Mouse (Mus musculus) heart, adult 2 months (tissue): Measurements from ENCODE around the gene Rpl4. TPM values are rescaled to one million over a fixed set of nuclear protein-coding genes. Genes with fewer than 3 reads are reported as not detected.
"Not testable (repeated sequence)": the region's sequence is repeated elsewhere in the genome, so short reads cannot be mapped to it uniquely, and the experiment has no call there.

Experiments
- DNase-seq, 2 experiments: peaks; one replicate each; pipeline ENCODE4 v3.0.0; 2021
- H3K27ac ChIP-seq: fragments of 200-600 bp; 2 replicates; pipeline ENCODE4 v1.8.1; 2022
- H3K27me3 ChIP-seq: fragments of 200-500 bp; 2 replicates; pipeline ENCODE4 v1.6.1; 2012; ENCODE audit warnings: mild to moderate bottlenecking, low read length, inconsistent platforms, mixed read lengths; ENCODE audit not compliant: control insufficient read depth, insufficient read depth
- H3K36me3 ChIP-seq: fragments of 200-500 bp; 2 replicates; pipeline ENCODE4 v1.6.1; 2012; ENCODE audit warnings: low read length, inconsistent platforms; ENCODE audit not compliant: control insufficient read depth, insufficient read depth
- H3K4me1 ChIP-seq: fragments of 200-500 bp; 2 replicates; pipeline ENCODE4 v1.6.1; 2011; ENCODE audit warnings: low read length; ENCODE audit not compliant: control insufficient read depth, insufficient read depth
- H3K4me3 ChIP-seq: fragments of 200-600 bp; 2 replicates; pipeline ENCODE4 v1.8.1; 2022
- H3K79me2 ChIP-seq: fragments of 200-500 bp; replicated peaks from 2 replicates; pipeline ENCODE4 v1.6.1; 2012; ENCODE audit warnings: mild to moderate bottlenecking, inconsistent platforms, low read length, moderate library complexity, mixed read lengths; ENCODE audit not compliant: control insufficient read depth, insufficient read depth
- H3K9ac ChIP-seq: fragments of 200-500 bp; 2 replicates; pipeline ENCODE4 v1.6.1; 2012; ENCODE audit warnings: low read depth, mild to moderate bottlenecking, control low read depth, inconsistent platforms, low read length, mixed read lengths
- CTCF ChIP-seq: fragments of 200-600 bp; IDR thresholded peaks from 2 replicates; pipeline ENCODE4 v1.8.1; 2022; ENCODE audit warnings: antibody characterized with exemption, mild to moderate bottlenecking, moderate library complexity
- EP300 ChIP-seq: fragments of 200-500 bp; IDR thresholded peaks from 2 replicates; pipeline ENCODE4 v1.6.1; 2011; ENCODE audit warnings: low read depth, low read length, control low read depth; ENCODE audit not compliant: insufficient read depth
- POLR2A ChIP-seq: fragments of 200-500 bp; IDR thresholded peaks from 2 replicates; pipeline ENCODE4 v1.6.1; 2011; ENCODE audit warnings: mild to moderate bottlenecking, low read depth, low read length, control low read depth; ENCODE audit not compliant: insufficient read depth
- WGBS: fragments of 180-500 bp; shearing (Covaris S2); methylation state at CpG from one replicate; pipeline ENCODE4 v1.1.7; 2018; 5-methylcytosine and 5-hydroxymethylcytosine counted together
- intact Hi-C: fragments of 180-260 bp; cut with DNase I; formaldehyde crosslinking; loops from one replicate; pipeline ENCODE4 v1.15.1; 2025
- polyA plus RNA-seq: library from polyadenylated mRNA; depleted of rRNA; stranded (reverse); fragments of >200 nt; gene quantifications from 2 replicates; pipeline ENCODE4 v1.2.3, GENCODE M21; 2012
- total RNA-seq, 2 experiments: library from RNA; stranded (reverse); gene quantifications; 2 replicates each; pipeline ENCODE4 v1.2.3; 2021

Rpl4 gene
- total and polyA plus RNA-seq, 3 experiments: 261 to 501 (median 436) TPM

- no peak overlapping the region for H3K9ac ChIP-seq
- H3K36me3 ChIP-seq: peaks cover 13% of the 10 kb centered on the region
- intact Hi-C loops: no loop called here
- H3K4me3 ChIP-seq: peak overlapping the region; percentile 91
- H3K4me1 ChIP-seq: peaks cover 4% of the 10 kb centered on the region
- TF ChIP-seq EP300 (no peak), POLR2A (no peak), CTCF (no peak)
- H3K27me3 ChIP-seq: no peaks in the 10 kb centered on the region
- no peaks in the 10 kb centered on the region; the same call in 1 of the 2 replicates for H3K79me2 ChIP-seq
- no peak for DNase-seq
- no peak overlapping the region for H3K27ac ChIP-seq
Observed at GRCm38 (mm10) chr9:64174341-64174740, 1.2 kb downstream of the Rpl4 start.

- H3K4me1 ChIP-seq: peaks cover 4% of the 10 kb centered on the region
- no peak overlapping the region for H3K27ac ChIP-seq
- H3K79me2 ChIP-seq: no peaks in the 10 kb centered on the region; the same call in 1 of the 2 replicates
- H3K9ac ChIP-seq: no peak overlapping the region
- no peak overlapping the region for H3K4me3 ChIP-seq
- 33% methylated on average over 8 of the region's 8 CpGs for WGBS
- intact Hi-C loops: no loop called here
- DNase-seq: no peak
- no peak for TF ChIP-seq POLR2A
- no peak for TF ChIP-seq EP300
- no peak for TF ChIP-seq CTCF
- peaks cover 13% of the 10 kb centered on the region for H3K36me3 ChIP-seq
- no peaks in the 10 kb centered on the region for H3K27me3 ChIP-seq
Observed at GRCm38 (mm10) chr9:64174766-64175165, 1.6 kb downstream of the Rpl4 start.

GRCm38 (mm10) chr9:64175378-64175777 lies 2.2 kb downstream of the Rpl4 start:
- H3K27ac ChIP-seq: no peak overlapping the region
- no peaks in the 10 kb centered on the region; the same call in 1 of the 2 replicates for H3K79me2 ChIP-seq
- WGBS: 84% methylated on average over 11 of the region's 11 CpGs
- TF ChIP-seq EP300: no peak
- no peak for TF ChIP-seq POLR2A
- no peak for TF ChIP-seq CTCF
- no peak overlapping the region for H3K4me3 ChIP-seq
- H3K27me3 ChIP-seq: no peaks in the 10 kb centered on the region
- no peak for DNase-seq
- intact Hi-C loops: no loop called here
- H3K36me3 ChIP-seq: peaks cover 17% of the 10 kb centered on the region
- H3K9ac ChIP-seq: no peak overlapping the region
- H3K4me1 ChIP-seq: peaks cover 6% of the 10 kb centered on the region

- peaks cover 4% of the 10 kb centered on the region for H3K4me1 ChIP-seq
- peak overlapping the region; percentile 84 for H3K4me3 ChIP-seq
- no peaks in the 10 kb centered on the region for H3K27me3 ChIP-seq
- H3K36me3 ChIP-seq: peaks cover 17% of the 10 kb centered on the region
- peak overlapping the region; percentile 59 for H3K9ac ChIP-seq
- 30% methylated on average over 3 of the region's 3 CpGs for WGBS
- DNase-seq: no peak
- peak overlapping the region; percentile 85 for H3K27ac ChIP-seq
- no peak for TF ChIP-seq POLR2A
- TF ChIP-seq CTCF: peak; percentile 51
- TF ChIP-seq EP300: no peak
- intact Hi-C loops: no loop called here
- no peaks in the 10 kb centered on the region; the same call in 1 of the 2 replicates for H3K79me2 ChIP-seq
Observed at GRCm38 (mm10) chr9:64178610-64178973, 5.4 kb downstream of the Rpl4 start.

- intact Hi-C loops: loop anchor here (1.0 kb wide), 1 partner anchor 74 kb away; the partner anchor contains the start of gene Map2k1
- 1% methylated on average over 35 of the region's 35 CpGs for WGBS
- H3K9ac ChIP-seq: peak within 1 kb of the TSS; percentile 91
- peak; percentile 91 to 93 for DNase-seq
- peaks cover 17% of the 10 kb centered on the region for H3K36me3 ChIP-seq
- no peaks in the 10 kb centered on the region; the same call in 1 of the 2 replicates for H3K79me2 ChIP-seq
- TF ChIP-seq CTCF (peak; percentile 68), POLR2A (peak; percentile 89), EP300 (peak; percentile 63; the same call in 1 of the 2 replicates)
- H3K27me3 ChIP-seq: no peaks in the 10 kb centered on the region
- peaks cover 4% of the 10 kb centered on the region for H3K4me1 ChIP-seq
- peak within 1 kb of the TSS; percentile 85 for H3K27ac ChIP-seq
- peak within 1 kb of the TSS; percentile 84 for H3K4me3 ChIP-seq
Observed at GRCm38 (mm10) chr9:64178974-64179646, 5.9 kb downstream of the Rpl4 start, which contains the start of gene Snapc5. TSS of gene Snapc5 (plus strand) at chr9:64179274.

- not testable (repeated sequence) for H3K36me3 ChIP-seq, H3K4me1 ChIP-seq
- 86% methylated on average over 5 of the region's 5 CpGs for WGBS
Observed at GRCm38 (mm10) chr9:64183295-64183694, 10.1 kb downstream of the Rpl4 start.

More at GRCm38 (mm10) chr9:64183295-64183694, 10.1 kb downstream of the Rpl4 start:
- H3K79me2 ChIP-seq, H3K4me3 ChIP-seq, H3K27ac ChIP-seq, H3K27me3 ChIP-seq, DNase-seq, H3K9ac ChIP-seq: not testable (repeated sequence)
- intact Hi-C loops: loop anchor here (5.0 kb wide), 1 partner anchor 159 kb away; the partner anchor contains the start of gene Dis3l
